Mouse (Mus musculus): ENCODE results near the gene Pgam1.

Gene Pgam1

DNA sequence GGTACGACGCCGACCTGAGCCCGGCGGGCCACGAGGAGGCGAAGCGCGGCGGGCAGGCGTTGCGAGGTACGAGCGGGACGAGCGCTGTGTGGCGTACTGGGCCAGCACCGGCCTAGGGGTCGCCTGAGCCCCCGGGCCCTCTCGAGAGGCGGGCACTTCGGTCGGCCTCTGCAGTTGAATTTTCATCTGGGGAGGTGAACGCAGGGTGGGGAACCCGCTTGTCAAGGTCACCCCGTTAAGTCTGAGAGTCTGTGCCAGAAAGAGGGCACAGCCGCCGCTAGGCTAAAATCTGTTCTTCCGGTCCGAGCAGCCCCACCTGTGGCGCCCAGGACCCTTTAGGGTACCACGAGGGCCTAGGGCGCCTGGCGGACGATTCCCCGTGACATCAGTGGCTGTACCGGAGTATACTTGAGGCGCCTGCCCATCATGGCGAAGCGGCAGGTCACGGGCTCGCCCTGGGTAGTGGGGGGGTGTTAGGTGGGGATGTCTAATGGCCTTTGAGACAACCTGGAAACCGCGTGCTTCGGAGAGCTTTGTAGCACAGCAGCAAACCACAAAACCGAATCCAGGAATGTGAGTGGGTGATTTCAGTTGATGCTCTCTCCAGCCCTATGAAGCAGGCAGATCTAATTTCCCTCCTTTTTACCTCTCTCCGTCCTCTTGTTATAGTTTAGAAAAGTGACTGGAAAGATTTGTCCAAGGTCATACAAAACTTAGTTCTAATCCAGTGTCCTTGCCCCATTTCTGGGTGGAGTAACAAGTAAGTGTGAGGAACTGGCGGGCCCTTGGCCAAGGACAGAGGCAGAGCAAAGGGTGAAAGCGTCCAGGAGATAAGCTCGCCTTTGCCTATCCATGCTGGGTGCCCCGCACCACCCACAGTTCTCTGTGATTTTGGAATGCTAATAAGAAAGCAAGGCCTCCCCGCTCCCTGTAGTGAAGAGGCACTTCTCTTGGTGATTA is 678 bp downstream of the Pgam1 start:
- WGBS, result 1% methylated on average over 53 of the region's 53 CpGs

GRCm38 (mm10) chr19:41913774-41914591 is 2.3 kb downstream of the Pgam1 start:
- WGBS, result 30% methylated on average over 6 of the region's 6 CpGs

- 74% methylated on average over 3 of the region's 3 CpGs for WGBS
These were observed 3.6 kb downstream of the Pgam1 start for GRCm38 (mm10) chr19:41915294-41915693.

- WGBS, result 77% methylated on average over 4 of the region's 4 CpGs
These were observed 5.1 kb downstream of the Pgam1 start for GRCm38 (mm10) chr19:41916853-41917252.

DNA sequence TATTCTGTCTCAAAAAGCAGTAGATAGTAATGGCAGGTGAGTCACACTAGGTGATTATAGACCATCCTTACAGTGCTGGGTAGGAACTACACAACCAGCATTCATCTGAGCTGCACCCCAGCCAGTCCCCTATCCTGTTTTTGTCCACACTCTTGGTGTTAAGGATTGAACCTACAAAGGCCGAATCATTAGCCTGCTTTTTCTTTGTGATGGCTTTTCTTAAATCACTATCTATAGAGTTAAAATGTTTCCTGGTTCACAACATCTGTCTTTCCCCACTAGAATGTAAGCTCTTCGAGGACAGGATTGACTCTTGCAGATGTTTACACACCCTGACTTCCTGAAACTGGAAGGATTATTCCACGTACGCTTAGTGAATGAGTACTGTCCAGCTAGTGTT is 7.7 kb downstream of the Pgam1 start:
- WGBS, result 72% methylated on average over 4 of the region's 4 CpGs

- WGBS, result 76% methylated on average over 5 of the region's 5 CpGs
These were observed 8.8 kb downstream of the Pgam1 start for GRCm38 (mm10) chr19:41920412-41921067.

DNA sequence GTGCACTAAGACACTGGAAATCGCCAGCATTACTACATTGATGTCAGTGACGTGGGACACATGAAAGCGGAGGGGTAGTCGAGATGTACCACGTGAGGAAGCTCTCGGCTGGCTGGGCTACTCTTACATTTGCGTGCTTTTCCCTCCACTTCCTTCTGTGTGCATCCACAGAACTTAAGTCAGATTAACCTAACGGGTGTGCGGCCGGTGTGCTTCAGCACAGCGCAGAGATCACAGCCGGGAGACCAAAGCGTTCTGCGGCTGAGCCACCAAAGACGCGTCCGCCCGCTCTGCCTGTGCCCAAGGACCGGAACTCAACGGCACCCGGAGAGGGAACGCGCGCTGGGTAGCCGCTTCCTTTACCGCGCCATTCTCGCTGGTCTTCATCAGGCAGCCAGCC is 21.0 kb downstream of the Pgam1 start:
- under 1% methylated on average over 28 of the region's 28 CpGs for WGBS

GRCm38 (mm10) chr19:41933179-41934086 is 21.7 kb downstream of the Pgam1 start, which contains the start of the genes Exosc1 and Zdhhc16:
Gene Exosc1 (minus strand): TSS chr19:41933423.
Gene Zdhhc16 (plus strand): TSS chr19:41933480.
- WGBS, result under 1% methylated on average over 47 of the region's 47 CpGs

DNA sequence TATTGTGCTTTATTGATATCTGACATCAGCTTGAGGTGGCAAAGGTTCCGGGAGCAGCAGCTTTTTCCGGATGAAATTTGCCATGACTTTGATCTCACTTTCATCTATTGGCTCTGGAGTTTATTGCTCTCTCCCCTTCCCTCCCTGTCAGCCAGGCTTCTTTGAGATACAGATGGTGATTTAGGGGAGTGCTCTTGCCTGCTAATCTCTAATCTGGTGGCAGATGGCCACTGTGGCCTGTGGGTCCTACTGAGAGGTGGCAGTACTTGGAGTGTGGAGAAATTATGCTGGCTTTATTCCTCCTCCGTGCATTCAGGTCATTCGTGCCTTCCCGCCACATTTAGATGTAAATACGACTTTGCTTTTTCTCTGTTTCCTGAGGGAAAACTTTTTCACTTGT is 22.4 kb downstream of the Pgam1 start:
- 18% methylated on average over 6 of the region's 6 CpGs for WGBS

DNA sequence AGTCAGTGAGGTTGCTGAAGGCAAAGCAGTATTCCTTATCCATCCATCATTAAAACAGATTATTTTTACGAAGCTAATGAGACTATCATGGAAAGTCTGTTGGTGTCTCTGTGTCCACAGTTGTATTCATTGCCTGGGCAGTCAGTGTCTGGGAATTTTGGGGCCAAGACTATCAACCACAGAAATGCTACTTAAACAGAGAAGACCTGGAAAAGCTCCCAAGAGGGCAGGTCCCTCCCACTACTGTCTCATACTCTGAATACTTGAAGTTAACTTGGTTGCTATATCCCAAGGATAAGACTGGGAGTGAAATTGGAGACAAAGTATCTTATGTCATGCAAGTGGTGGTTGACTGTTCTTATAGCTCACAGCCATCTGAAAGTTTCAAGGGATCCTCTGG is 24.2 kb downstream of the Pgam1 start:
- WGBS, result 87% methylated on average over 1 of the region's 1 CpGs

DNA sequence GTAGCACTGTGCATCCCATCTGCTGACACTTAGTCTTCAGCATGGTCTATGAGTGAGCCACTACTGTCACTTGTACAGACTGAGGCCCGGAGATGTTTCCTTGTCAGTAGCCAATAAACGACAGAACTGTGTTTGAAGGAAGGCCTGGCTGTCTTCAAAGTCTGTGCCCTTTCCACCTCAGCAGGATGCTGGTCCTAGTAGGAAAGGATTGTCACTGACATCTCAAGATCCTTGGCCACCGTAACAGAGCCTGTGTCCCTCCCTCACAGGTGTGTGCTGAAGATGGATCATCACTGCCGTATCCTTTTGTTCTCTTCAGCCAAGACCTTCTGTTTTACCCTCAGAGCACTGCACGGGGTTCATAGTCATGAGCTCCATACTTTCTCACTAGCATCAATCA is 26.8 kb downstream of the Pgam1 start:
- WGBS, result 88% methylated on average over 5 of the region's 5 CpGs

- WGBS, result 86% methylated on average over 7 of the region's 7 CpGs
These were observed 32.1 kb downstream of the Pgam1 start for GRCm38 (mm10) chr19:41943841-41944240.

DNA sequence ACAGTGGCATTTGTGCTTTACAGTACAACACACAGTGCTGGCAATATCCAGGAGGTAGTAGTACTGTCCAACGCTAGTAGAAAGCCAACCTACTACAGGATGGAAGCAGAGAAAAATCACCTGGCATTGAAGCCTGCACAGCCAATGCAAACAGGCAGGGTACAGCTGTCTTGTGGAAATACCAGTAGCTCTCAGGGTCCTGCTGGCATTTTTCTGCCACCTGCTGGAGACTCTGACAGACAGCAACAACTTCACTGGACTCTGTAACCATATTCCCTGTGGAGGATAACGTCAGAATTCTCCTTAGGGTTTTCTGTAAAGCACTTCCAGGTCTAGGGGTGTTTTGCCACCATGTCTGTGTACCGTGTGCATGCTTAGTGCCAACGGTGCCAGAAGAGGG is 40.6 kb downstream of the Pgam1 start:
- 72% methylated on average over 4 of the region's 4 CpGs for WGBS

DNA sequence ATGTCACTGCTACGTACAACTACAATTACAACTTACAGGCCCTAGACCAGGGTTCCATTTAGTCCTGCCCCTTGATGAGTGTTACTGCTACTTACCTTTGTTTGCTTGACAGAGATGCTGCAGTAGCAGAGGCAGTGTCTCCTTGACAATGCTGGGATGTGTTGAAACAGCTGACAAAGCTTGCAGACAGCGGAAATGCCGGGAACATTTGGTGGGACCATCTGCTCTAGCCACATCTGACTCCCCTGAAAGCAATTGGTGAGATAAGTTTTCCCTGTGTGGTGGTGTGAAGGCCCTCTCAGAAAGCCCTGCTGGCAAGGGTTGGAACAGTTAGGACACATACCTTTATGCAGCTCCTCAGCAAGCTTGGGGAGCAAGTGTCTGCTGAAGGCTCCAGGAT is 41.9 kb downstream of the Pgam1 start:
- WGBS, result 81% methylated on average over 3 of the region's 3 CpGs
